Mouse (Mus musculus) heart, embryonic 16.5 days (tissue): ENCODE data around the gene Pigg. TPM values are rescaled to one million over a fixed set of nuclear protein-coding genes. Genes with fewer than 3 reads are reported as not detected.

Experiments
- ATAC-seq: fragments of 200-750 bp; cut with Nextera tagmentation; replicated peaks from 2 replicates; pipeline ENCODE4 v1.8.0; 2017; ENCODE audit warnings: moderate number of reproducible peaks; ENCODE audit not compliant: insufficient read depth, low FRiP score; ENCODE audit errors: extremely low read depth
- H3K27ac ChIP-seq: fragments of 300-500 bp; sonication (generic); 2 replicates; pipeline ENCODE4 v1.5.1; 2014; ENCODE audit warnings: mild to moderate bottlenecking, low read length, control low read depth, moderate library complexity
- H3K27me3 ChIP-seq: fragments of 300-500 bp; sonication (generic); 2 replicates; pipeline ENCODE4 v1.6.1; 2014; ENCODE audit warnings: low read length, mixed read lengths; ENCODE audit not compliant: control insufficient read depth, insufficient read depth
- H3K36me3 ChIP-seq: fragments of 300-500 bp; sonication (generic); 2 replicates; pipeline ENCODE4 v1.6.1; 2014; ENCODE audit not compliant: control insufficient read depth, insufficient read depth
- H3K4me1 ChIP-seq: fragments of 300-500 bp; sonication (generic); 2 replicates; pipeline ENCODE4 v1.6.1; 2014; ENCODE audit warnings: low read length, mixed read lengths; ENCODE audit not compliant: control insufficient read depth, insufficient read depth
- H3K4me2 ChIP-seq: fragments of 300-500 bp; sonication (generic); 2 replicates; pipeline ENCODE4 v1.6.1; 2014; ENCODE audit warnings: low read depth, mild to moderate bottlenecking, control low read depth, low read length
- H3K4me3 ChIP-seq: fragments of 300-500 bp; sonication (generic); 2 replicates; pipeline ENCODE4 v1.5.1; 2014; ENCODE audit warnings: mild to moderate bottlenecking, control low read depth, low read length
- H3K9ac ChIP-seq: fragments of 300-500 bp; sonication (generic); 2 replicates; pipeline ENCODE4 v1.6.1; 2014; ENCODE audit warnings: low read length, control low read depth
- H3K9me3 ChIP-seq: fragments of 300-500 bp; sonication (generic); replicated peaks from 2 replicates; pipeline ENCODE4 v1.6.1; 2016; ENCODE audit warnings: low read length; ENCODE audit not compliant: control insufficient read depth
- WGBS: fragments of 180-500 bp; shearing (Covaris S2); extraction: QIAGEN DNeasy Blood & Tissue Kit; methylation state at CpG from one replicate; pipeline ENCODE4 v1.1.7; 2014; 5-methylcytosine and 5-hydroxymethylcytosine counted together
- polyA plus RNA-seq: library from polyadenylated mRNA; unstranded; fragments of >200 nt; fragmentation: Nextera tagmentation; extraction: Ambion mirVana; gene quantifications from 2 replicates; pipeline ENCODE4 v1.2.1, GENCODE M21; 2015

Pigg gene
- polyA plus RNA-seq, 1 experiment from 2014 or later = 6.3 TPM

DNA sequence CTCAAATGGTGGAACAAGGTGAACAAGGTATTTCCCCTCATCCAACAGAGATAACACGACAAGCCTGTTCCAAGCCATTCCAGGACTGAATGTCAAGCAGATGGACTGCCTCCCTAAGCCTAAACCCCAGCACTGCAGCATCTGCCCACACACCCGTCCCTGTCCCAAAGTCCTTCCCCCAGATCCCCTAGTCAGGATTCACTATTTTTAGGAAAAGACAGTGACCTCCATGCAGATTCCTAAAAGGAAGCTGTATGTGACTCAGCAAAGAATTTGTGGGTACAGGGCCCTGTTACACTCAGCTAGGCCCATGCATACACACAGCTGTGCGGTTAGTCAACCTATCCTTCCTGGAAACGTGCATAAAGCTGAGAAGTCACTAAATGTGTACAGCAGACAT lies 74.0 kb downstream of the Pigg start:
- Histone ChIP-seq H3K4me1 (no peaks in the 10 kb centered on the region), H3K27me3 (no peaks in the 10 kb centered on the region), H3K9me3 (peaks cover 4% of the 10 kb centered on the region), H3K4me3 (no peak overlapping the region), H3K27ac (no peak overlapping the region), H3K4me2 (no peak overlapping the region), H3K36me3 (no peaks in the 10 kb centered on the region), H3K9ac (no peak overlapping the region)
- WGBS = 64% methylated on average over 4 of the region's 4 CpGs
- no peak for ATAC-seq

- WGBS = 66% methylated on average over 7 of the region's 7 CpGs
- H3K27me3 ChIP-seq = no peaks in the 10 kb centered on the region
These were observed 75.8 kb downstream of the Pigg start, which contains the start of gene Pde6b for GRCm38 (mm10) chr5:108388201-108388600. Gene Pde6b, plus strand, starts transcription at chr5:108388391.

DNA sequence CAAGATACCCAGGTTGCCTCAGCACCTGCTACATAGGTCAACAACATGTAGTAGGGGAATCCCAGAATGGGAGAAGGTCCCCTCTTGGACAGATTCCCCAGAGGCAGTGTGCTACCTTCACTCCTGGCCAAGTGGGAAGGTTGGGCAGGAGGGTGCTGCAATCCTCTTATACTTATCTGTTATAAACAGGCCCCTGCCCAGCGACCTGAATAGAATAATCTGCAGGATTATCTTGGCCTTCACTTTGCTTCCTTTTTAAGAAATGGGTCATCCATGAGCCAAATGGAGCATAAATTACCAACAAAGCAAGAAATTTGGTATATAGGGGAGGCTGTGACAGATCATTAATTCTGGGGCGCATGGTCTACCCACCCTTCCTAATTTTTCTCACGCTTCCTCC lies 77.3 kb downstream of the Pigg start:
- no peak for ATAC-seq
- WGBS = 63% methylated on average over 3 of the region's 3 CpGs
- H3K36me3 ChIP-seq = no peaks in the 10 kb centered on the region

More at GRCm38 (mm10) chr5:108388201-108388600, 75.8 kb downstream of the Pigg start, which contains the start of gene Pde6b:
- no peak within 1 kb of the TSS for H3K9ac ChIP-seq
- H3K4me1 ChIP-seq = no peaks in the 10 kb centered on the region
- no peak within 1 kb of the TSS for H3K4me2 ChIP-seq
- no peaks in the 10 kb centered on the region for H3K36me3 ChIP-seq
- H3K27ac ChIP-seq = no peak within 1 kb of the TSS
- H3K9me3 ChIP-seq = no peaks in the 10 kb centered on the region
- no peak within 1 kb of the TSS for H3K4me3 ChIP-seq
- no peak for ATAC-seq

More for the DNA sequence above, 77.3 kb downstream of the Pigg start:
- Histone ChIP-seq H3K4me3 (no peak overlapping the region), H3K27ac (no peak overlapping the region), H3K27me3 (no peaks in the 10 kb centered on the region), H3K9ac (no peak overlapping the region), H3K4me1 (no peaks in the 10 kb centered on the region), H3K9me3 (no peaks in the 10 kb centered on the region), H3K4me2 (no peak overlapping the region)

Other genes with a start within 250 kb of the Pigg start
- gene Mtf2, start 246.9 kb upstream of the Pigg start, polyA plus RNA-seq = 75.0 and 99.1 TPM in 2 replicates
- 34.5 and 41.8 TPM in 2 replicates for gene Tmed5, start 180.0 kb upstream of the Pigg start, polyA plus RNA-seq
- gene Ccdc18, start 179.7 kb upstream of the Pigg start, polyA plus RNA-seq = 6.2 and 10.2 TPM in 2 replicates
- gene Dr1, start 43.7 kb upstream of the Pigg start, polyA plus RNA-seq = 26.6 and 28.9 TPM in 2 replicates
- gene Gm42517, start 55.3 kb downstream of the Pigg start, polyA plus RNA-seq = not detected in 2 replicates
- gene Pde6b, start 75.8 kb downstream of the Pigg start, polyA plus RNA-seq = 0.26 TPM in 1 of 2 replicates, not detected in the other
- gene Atp5k, start 121.8 kb downstream of the Pigg start, polyA plus RNA-seq = 740 and 758 TPM in 2 replicates
- gene Mfsd7a, start 136.3 kb downstream of the Pigg start, polyA plus RNA-seq = 0.30 TPM in 2 replicates
- gene Pcgf3, start 148.6 kb downstream of the Pigg start, polyA plus RNA-seq = 16.3 and 18.3 TPM in 2 replicates
- 0.36 and 0.59 TPM in 2 replicates for gene Cplx1, start 237.4 kb downstream of the Pigg start, polyA plus RNA-seq